Comparison of ENCODE assay signal across 12 mouse cellular contexts in genomic region chr19:40267380-40267779, GRCm38 (mm10). TPM values are rescaled to one million over a fixed set of nuclear protein-coding genes. Genes with fewer than 3 reads are reported as not detected.
DNase-seq lines count a peak whose midpoint lies in the region; ATAC-seq lines count a peak whose summit lies in the region.
"Had no signal": no experiment of that assay in that cellular context is flagged by ENCODE, and none has a peak within 500 bp of the region (broad histone marks: within the 10 kb centered on the region; RNA-seq: fewer than 3 reads in every experiment).

No protein-coding gene starts in this region.

- H3K9me3 ChIP-seq in liver, embryonic 16.5 days (replicated peaks; ENCODE audit: control insufficient read depth, low read length): no peaks in the 10 kb centered on the region
- H3K9me3 ChIP-seq: forebrain, embryonic 13.5 days had no signal

- H3K9ac ChIP-seq in liver, embryonic 16.5 days (ENCODE audit: low read depth, low read length): no peak overlapping the region
- H3K9ac ChIP-seq: forebrain, embryonic 13.5 days had no signal

- ATAC-seq in CD4-positive, CD25-positive, alpha-beta regulatory T cell, adult 4 months: peak; percentile 55
- ATAC-seq in common myeloid progenitor, adult 5-6 weeks (replicated peaks; ENCODE audit: low read depth, poor library complexity, severe bottlenecking): peak; percentile 79
- no peak for ATAC-seq in liver, embryonic 16.5 days (ENCODE audit: low read depth)
- ATAC-seq in neutrophil, adult 5-6 weeks (ENCODE audit: extremely low read depth, insufficient number of reproducible peaks, low FRiP score, poor library complexity, severe bottlenecking): peak; percentile 85
- ATAC-seq: forebrain, embryonic 13.5 days had no signal

- H3K36me3 ChIP-seq in liver, embryonic 16.5 days (ENCODE audit: control insufficient read depth, insufficient read depth): no peaks in the 10 kb centered on the region

- H3K4me1 ChIP-seq in liver, embryonic 16.5 days (ENCODE audit: control insufficient read depth, low read depth, low read length): peaks cover 25% of the 10 kb centered on the region

- H3K4me2 ChIP-seq in liver, embryonic 16.5 days (ENCODE audit: low read depth, low read length): no peak overlapping the region
- H3K4me2 ChIP-seq: forebrain, embryonic 13.5 days had no signal

- DNase-seq in adrenal gland, adult 8-10 months: no peak
- no peak for DNase-seq in kidney, adult 18-20 months
- DNase-seq in right cerebral cortex, postnatal 10 days (ENCODE audit: low spot score in 2 of 2): no peak
- DNase-seq in cerebellum, adult 11 months: no peak
- DNase-seq: cerebellum, postnatal 10 days; kidney, adult 8-10 months; right cerebral cortex, adult 18-20 months had no signal

- H3K4me3 ChIP-seq in liver, embryonic 16.5 days (ENCODE audit: low read depth, low read length): no peak overlapping the region
- H3K4me3 ChIP-seq: forebrain, embryonic 13.5 days had no signal

- H3K27ac ChIP-seq in liver, embryonic 16.5 days (ENCODE audit: low read length): peak overlapping the region; percentile 30; the same call in 1 of the 2 replicates
- H3K27ac ChIP-seq: forebrain, embryonic 13.5 days had no signal

- WGBS in liver, embryonic 16.5 days (ENCODE audit: insufficient replicate concordance): 38% methylated on average over 1 of the region's 1 CpGs

- H3K27me3 ChIP-seq in liver, embryonic 16.5 days (ENCODE audit: control insufficient read depth, insufficient read depth, low read depth, low read length): peaks cover 9% of the 10 kb centered on the region

RNA-seq across cellular contexts. Expression of gene Pdlim1, which starts 4.3 kb away (rescaled TPM):
- 100 to 1,000 TPM; 133 to 159 TPM for polyA plus RNA-seq in CD4-positive, CD25-positive, alpha-beta regulatory T cell, adult 4 months (2017; shearing (Covaris generic))
- total RNA-seq in common myeloid progenitor, adult 5-6 weeks (2017): 61.8 and 68.8 TPM in 2 replicates
- 70.4 and 73.8 TPM in 2 replicates for polyA plus RNA-seq in liver, embryonic 16.5 days (2015; fragmentation: Nextera tagmentation; extraction: Ambion mirVana)
- 32.2 and 37.4 TPM in 2 replicates for total RNA-seq in neutrophil, adult 5-6 weeks (2017)
- total RNA-seq in adrenal gland, adult 8-10 months (2022): 10 to 100 TPM in 3 of 4 experiments, 1 to 10 TPM in 1; 9.4 to 17.0 (median 12.6) TPM
